Mouse (Mus musculus) stomach, embryonic 16.5 days (tissue): ENCODE data around the gene Rps6kl1. TPM values are rescaled to one million over a fixed set of nuclear protein-coding genes. Genes with fewer than 3 reads are reported as not detected.

Source experiments
- ATAC-seq: fragments of 200-750 bp; cut with Nextera tagmentation; 2 replicates; pipeline ENCODE4 v1.8.0; 2017; ENCODE audit warnings: moderate number of reproducible peaks, moderate TSS enrichment; ENCODE audit not compliant: insufficient read depth, low FRiP score
- H3K27ac ChIP-seq: fragments of 300-500 bp; sonication (generic); 2 replicates; pipeline ENCODE4 v1.5.1; 2014; ENCODE audit warnings: low read length
- H3K27me3 ChIP-seq: fragments of 300-500 bp; sonication (generic); 2 replicates; pipeline ENCODE4 v1.6.1; 2014; ENCODE audit warnings: low read length, control low read depth, mixed read lengths; ENCODE audit not compliant: control insufficient read depth, insufficient read depth
- H3K36me3 ChIP-seq: fragments of 300-500 bp; sonication (generic); 2 replicates; pipeline ENCODE4 v1.6.1; 2014; ENCODE audit warnings: low read length; ENCODE audit not compliant: control insufficient read depth, insufficient read depth
- H3K4me1 ChIP-seq: fragments of 300-500 bp; sonication (generic); 2 replicates; pipeline ENCODE4 v1.6.1; 2014; ENCODE audit warnings: low read length, control low read depth, mixed read lengths; ENCODE audit not compliant: control insufficient read depth, insufficient read depth
- H3K4me2 ChIP-seq: fragments of 300-500 bp; sonication (generic); 2 replicates; pipeline ENCODE4 v1.6.1; 2014; ENCODE audit warnings: low read depth, low read length, mixed read lengths
- H3K4me3 ChIP-seq: fragments of 300-500 bp; sonication (generic); replicated peaks from 2 replicates; pipeline ENCODE4 v1.5.1; 2014; ENCODE audit warnings: mild to moderate bottlenecking, low read length
- H3K9ac ChIP-seq: fragments of 300-500 bp; sonication (generic); 2 replicates; pipeline ENCODE4 v1.6.1; 2014; ENCODE audit warnings: low read length
- H3K9me3 ChIP-seq: fragments of 300-500 bp; sonication (generic); replicated peaks from 2 replicates; pipeline ENCODE4 v1.6.1; 2016; ENCODE audit warnings: low read length, control low read depth; ENCODE audit not compliant: control insufficient read depth
- WGBS: fragments of 180-500 bp; shearing (Covaris S2); extraction: QIAGEN DNeasy Blood & Tissue Kit; methylation state at CpG from one replicate; pipeline ENCODE4 v1.1.7; 2014; 5-methylcytosine and 5-hydroxymethylcytosine counted together
- polyA plus RNA-seq: library from polyadenylated mRNA; unstranded; fragments of >200 nt; fragmentation: Nextera tagmentation; extraction: Ambion mirVana; gene quantifications from 2 replicates; pipeline ENCODE4 v1.2.1, GENCODE M21; 2015

Rps6kl1 gene
- polyA plus RNA-seq, 1 experiment from 2014 or later: 1.8 TPM

DNA sequence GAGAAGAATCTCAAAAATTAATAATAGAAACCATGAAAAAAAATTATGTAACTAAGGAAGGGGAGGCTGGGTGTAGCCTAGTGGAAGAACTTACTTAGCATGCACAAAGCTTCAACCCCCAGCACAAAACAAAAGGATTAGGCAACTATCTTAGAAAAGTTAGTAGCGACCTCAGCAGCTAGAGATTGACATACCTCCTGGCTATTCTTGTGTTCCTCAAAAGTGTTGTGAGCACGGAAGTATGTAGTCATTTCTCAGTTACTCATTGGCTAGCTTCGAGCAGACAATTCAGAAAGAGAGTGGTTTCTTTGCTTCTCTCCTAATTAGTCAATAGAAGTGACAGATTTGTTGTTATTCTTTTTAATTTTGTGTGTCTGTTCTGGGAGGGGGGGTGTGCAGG is 42.4 kb downstream of the Rps6kl1 start:
- no peak overlapping the region for H3K27ac ChIP-seq
- 66% methylated on average over 3 of the region's 3 CpGs for WGBS
- no peaks in the 10 kb centered on the region for H3K27me3 ChIP-seq
- H3K4me1 ChIP-seq: peaks cover 28% of the 10 kb centered on the region
- H3K9ac ChIP-seq: no peak overlapping the region
- H3K9me3 ChIP-seq: no peaks in the 10 kb centered on the region
- H3K36me3 ChIP-seq: no peaks in the 10 kb centered on the region
- ATAC-seq: no peak
- H3K4me2 ChIP-seq: no peak overlapping the region
- H3K4me3 ChIP-seq: no peak overlapping the region

DNA sequence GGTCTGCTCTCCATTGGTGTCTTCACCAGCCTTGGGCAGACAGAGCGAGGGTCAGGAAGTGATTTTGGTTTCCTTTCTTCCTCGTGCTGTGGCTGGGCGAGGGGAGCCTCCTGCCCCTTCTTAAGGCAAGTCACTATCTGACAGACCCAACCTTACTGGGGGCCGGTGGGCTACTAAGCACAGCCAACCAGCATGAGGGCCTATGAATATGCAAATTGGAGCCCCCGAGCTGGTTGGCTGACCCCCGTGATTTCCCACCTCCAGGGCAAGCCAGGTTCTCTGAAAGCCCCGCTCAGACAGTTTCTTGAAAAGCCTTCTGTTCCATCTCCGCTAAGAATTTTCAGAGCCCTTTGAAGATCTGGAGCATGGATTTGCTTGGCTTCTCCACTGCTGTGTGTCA is 44.8 kb downstream of the Rps6kl1 start:
- Histone ChIP-seq H3K27me3 (no peaks in the 10 kb centered on the region), H3K36me3 (no peaks in the 10 kb centered on the region), H3K27ac (no peak overlapping the region), H3K4me3 (no peak overlapping the region), H3K9me3 (no peaks in the 10 kb centered on the region), H3K4me1 (peaks cover 7% of the 10 kb centered on the region), H3K4me2 (no peak overlapping the region), H3K9ac (no peak overlapping the region; the same call in 1 of the 2 replicates)
- no peak for ATAC-seq
- 13% methylated on average over 8 of the region's 8 CpGs for WGBS

DNA sequence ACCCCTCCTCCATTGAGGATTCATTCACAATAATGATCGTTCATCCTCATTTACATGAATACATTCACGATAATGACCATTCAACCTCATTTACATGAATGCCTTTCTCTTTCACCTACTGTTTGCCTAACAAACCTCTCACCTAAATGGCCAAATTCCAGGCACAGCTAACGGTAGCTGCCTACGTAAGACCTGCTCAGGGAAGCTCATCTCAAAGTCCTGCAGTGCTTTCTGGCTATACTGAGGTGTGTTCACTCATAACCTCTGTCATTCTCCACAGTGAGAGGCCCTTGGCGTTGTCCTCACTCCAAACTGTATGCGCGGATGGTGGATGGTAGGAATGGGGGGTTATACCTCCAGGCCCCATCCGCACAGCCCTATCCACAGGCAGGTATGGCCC is 46.3 kb downstream of the Rps6kl1 start:
- WGBS: 89% methylated on average over 8 of the region's 8 CpGs
- ATAC-seq: no peak
- H3K36me3 ChIP-seq: no peaks in the 10 kb centered on the region
- H3K4me2 ChIP-seq: no peak overlapping the region
- H3K4me1 ChIP-seq: peaks cover 4% of the 10 kb centered on the region
- no peaks in the 10 kb centered on the region for H3K27me3 ChIP-seq
- no peak overlapping the region for H3K27ac ChIP-seq
- no peaks in the 10 kb centered on the region for H3K9me3 ChIP-seq
- no peak overlapping the region for H3K4me3 ChIP-seq
- no peak overlapping the region for H3K9ac ChIP-seq

GRCm38 (mm10) chr12:85103096-85103495 is 48.0 kb downstream of the Rps6kl1 start:
- 59% methylated on average over 8 of the region's 8 CpGs for WGBS
- no peak for ATAC-seq
- no peak overlapping the region for H3K27ac ChIP-seq

DNA sequence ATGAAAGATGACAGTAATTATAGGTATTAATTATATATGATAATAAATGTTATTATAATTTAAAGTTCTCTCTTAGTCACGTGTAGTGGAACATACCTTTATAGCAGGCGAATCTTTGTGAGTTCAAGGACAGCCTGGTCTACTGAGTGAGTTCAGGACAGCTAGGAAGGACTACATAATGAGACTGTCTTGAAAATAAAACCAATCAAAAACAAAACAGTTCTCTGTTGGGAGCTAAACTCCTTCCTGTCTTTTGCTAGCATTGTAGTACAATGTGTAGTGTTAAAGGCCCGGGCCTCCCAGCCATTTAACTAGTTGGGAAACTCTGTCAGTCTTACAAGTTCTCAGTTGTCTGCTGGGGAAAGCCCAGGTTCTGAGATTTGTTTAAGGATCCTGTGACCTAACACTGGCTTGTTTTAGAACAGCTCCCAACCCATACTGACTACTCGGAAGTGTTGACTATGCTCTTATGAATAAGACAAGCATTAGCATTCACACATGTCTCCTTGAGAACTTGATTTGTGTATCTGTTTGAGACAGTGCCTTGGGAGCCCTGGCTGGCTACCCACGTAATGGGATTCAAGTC is 49.5 kb downstream of the Rps6kl1 start:
- Histone ChIP-seq H3K4me3 (no peak overlapping the region), H3K4me2 (no peak overlapping the region), H3K36me3 (no peaks in the 10 kb centered on the region), H3K27me3 (no peaks in the 10 kb centered on the region), H3K9me3 (no peaks in the 10 kb centered on the region), H3K9ac (no peak overlapping the region), H3K27ac (no peak overlapping the region), H3K4me1 (no peaks in the 10 kb centered on the region)
- 75% methylated on average over 5 of the region's 5 CpGs for WGBS
- ATAC-seq: no peak

More at GRCm38 (mm10) chr12:85103096-85103495, 48.0 kb downstream of the Rps6kl1 start:
- H3K4me3 ChIP-seq: no peak overlapping the region
- no peaks in the 10 kb centered on the region for H3K4me1 ChIP-seq
- no peaks in the 10 kb centered on the region for H3K36me3 ChIP-seq
- H3K4me2 ChIP-seq: no peak overlapping the region
- H3K9me3 ChIP-seq: no peaks in the 10 kb centered on the region
- no peaks in the 10 kb centered on the region for H3K27me3 ChIP-seq
- no peak overlapping the region for H3K9ac ChIP-seq

GRCm38 (mm10) chr12:85101001-85101400 is 50.1 kb downstream of the Rps6kl1 start:
- no peak for ATAC-seq
- H3K27me3 ChIP-seq: no peaks in the 10 kb centered on the region
- H3K9ac ChIP-seq: no peak overlapping the region
- no peaks in the 10 kb centered on the region for H3K9me3 ChIP-seq
- no peaks in the 10 kb centered on the region for H3K4me1 ChIP-seq
- no peak overlapping the region for H3K4me2 ChIP-seq
- no peaks in the 10 kb centered on the region for H3K36me3 ChIP-seq
- 60% methylated on average over 14 of the region's 14 CpGs for WGBS
- no peak overlapping the region for H3K27ac ChIP-seq
- H3K4me3 ChIP-seq: no peak overlapping the region

DNA sequence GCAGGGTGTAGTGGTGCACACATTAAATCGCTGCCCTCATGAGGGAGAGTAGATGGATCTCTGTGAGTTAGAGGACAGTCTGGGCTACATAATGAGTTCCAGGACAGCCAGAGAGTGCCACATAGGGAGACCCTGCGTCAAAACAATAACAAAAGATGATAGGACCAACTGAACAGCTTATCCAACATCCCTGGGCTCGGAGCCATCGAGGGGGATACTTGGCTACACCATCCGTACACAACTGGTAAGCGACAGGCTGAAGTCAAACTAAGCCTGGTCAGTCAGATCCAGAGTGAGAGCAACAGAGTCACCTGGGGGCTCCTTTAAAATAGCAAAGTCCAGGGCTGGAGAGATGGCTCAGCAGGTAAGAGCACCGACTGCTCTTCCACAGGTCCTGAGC is 55.2 kb downstream of the Rps6kl1 start:
- H3K27ac ChIP-seq: no peak overlapping the region
- no peaks in the 10 kb centered on the region for H3K9me3 ChIP-seq
- ATAC-seq: no peak
- 83% methylated on average over 7 of the region's 7 CpGs for WGBS
- no peak overlapping the region for H3K4me2 ChIP-seq
- H3K9ac ChIP-seq: no peak overlapping the region
- H3K36me3 ChIP-seq: no peaks in the 10 kb centered on the region
- 0 out of 2 replicates have a peak, but pooled peaks cover 4% of the 10 kb centered on the region for H3K4me1 ChIP-seq
- no peaks in the 10 kb centered on the region for H3K27me3 ChIP-seq
- H3K4me3 ChIP-seq: no peak overlapping the region

DNA sequence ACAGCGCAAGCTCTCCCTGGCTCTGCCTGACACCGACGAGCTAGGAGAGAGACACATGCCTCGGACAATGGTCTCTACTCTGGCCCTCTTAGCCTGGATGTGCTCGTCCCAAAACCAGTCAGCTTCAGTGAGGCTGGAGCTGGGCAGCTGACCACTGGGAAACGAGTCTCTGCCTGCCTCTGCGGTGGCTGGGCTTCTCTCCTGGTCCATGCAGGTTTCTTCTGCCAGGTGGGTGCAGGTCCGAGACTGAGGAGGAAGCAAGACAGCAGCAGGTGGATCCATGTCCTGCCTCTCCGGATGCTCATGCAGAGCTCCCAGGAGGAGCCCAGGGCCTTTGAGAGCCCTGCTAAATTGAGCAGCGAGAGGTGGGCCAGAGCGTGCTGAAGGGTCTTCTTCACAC is 55.9 kb downstream of the Rps6kl1 start:
- no peaks in the 10 kb centered on the region for H3K27me3 ChIP-seq
- 83% methylated on average over 11 of the region's 11 CpGs for WGBS
- H3K36me3 ChIP-seq: no peaks in the 10 kb centered on the region
- no peak overlapping the region for H3K4me3 ChIP-seq
- H3K4me1 ChIP-seq: 0 out of 2 replicates have a peak, but pooled peaks cover 4% of the 10 kb centered on the region
- no peak overlapping the region for H3K27ac ChIP-seq
- H3K9me3 ChIP-seq: no peaks in the 10 kb centered on the region
- no peak for ATAC-seq
- no peak overlapping the region for H3K4me2 ChIP-seq
- H3K9ac ChIP-seq: no peak overlapping the region

DNA sequence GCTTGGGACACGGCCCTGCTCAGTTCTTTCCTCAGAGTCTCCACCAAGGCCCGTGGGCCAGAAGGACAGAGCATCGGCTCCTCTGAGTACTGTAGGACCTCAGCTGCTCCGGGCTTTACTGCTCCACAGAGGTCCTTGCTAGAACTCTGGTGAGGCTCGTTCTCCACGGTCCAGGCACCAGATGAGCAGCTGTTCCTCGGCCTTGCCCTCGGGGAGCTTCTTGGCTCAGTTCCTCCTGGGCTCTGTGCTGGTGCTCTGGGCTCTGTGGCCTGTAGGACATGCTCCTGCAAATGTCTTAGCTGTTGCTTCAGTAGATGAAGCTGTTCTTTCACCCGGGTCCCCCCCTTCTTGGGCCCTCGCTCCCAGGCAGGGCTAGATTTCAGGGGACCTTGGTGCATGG is 56.4 kb downstream of the Rps6kl1 start:
- no peaks in the 10 kb centered on the region for H3K9me3 ChIP-seq
- 0 out of 2 replicates have a peak, but pooled peaks cover 4% of the 10 kb centered on the region for H3K4me1 ChIP-seq
- H3K27ac ChIP-seq: no peak overlapping the region
- H3K4me3 ChIP-seq: no peak overlapping the region
- no peak overlapping the region for H3K9ac ChIP-seq
- H3K36me3 ChIP-seq: no peaks in the 10 kb centered on the region
- no peaks in the 10 kb centered on the region for H3K27me3 ChIP-seq
- ATAC-seq: no peak
- no peak overlapping the region for H3K4me2 ChIP-seq
- 77% methylated on average over 10 of the region's 10 CpGs for WGBS
